Mouse (Mus musculus): ENCODE data around the gene Loxl1.

Loxl1 gene

DNA sequence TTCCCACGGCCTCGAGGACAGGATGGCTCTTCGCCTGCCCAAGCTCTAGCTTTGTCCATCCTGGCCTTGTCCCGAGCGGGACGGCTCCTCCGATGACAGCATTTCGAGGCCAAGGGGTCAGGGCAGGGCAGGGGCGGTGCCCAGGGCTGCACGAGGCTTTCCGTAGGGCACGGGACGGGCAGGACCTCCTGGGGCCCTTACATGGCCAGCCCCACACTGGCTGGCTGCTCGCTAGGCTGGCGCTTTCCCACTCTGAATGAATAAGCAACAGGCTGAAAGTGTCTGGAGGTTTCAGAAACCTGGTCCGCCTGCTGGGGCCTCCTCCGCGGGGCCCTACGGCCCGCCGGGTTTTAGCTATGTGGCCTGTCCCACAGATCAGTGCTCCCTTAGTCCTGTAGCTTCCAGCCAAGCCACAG is at the start of gene Loxl1:
Gene Loxl1 (minus strand): TSS at position 243 of the 416 bp plus-strand sequence.
- no peak for DNase-seq (ENCODE audit: low read depth, low spot score)

DNA sequence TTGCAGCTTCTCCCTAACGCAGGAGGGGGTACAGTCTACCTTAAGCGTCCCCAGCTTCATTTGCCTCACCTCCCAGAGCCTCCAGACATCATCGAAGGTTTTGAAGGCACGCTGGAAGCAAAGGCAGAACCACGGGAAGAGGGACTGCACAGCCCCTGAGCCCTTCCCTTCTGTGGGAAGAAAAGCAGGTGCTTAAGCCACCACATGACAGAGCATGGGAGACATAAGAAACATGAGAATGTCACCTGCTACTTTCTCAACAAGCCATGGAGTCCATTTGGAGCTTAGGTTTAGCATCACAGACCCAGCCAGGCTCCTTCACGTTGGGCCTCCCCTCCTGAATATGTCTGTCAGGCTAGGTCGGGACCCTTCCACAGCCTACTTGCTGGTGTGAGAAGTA is 49.0 kb upstream of the Loxl1 start:
- no peak for DNase-seq (ENCODE audit: low read depth, low spot score)

DNA sequence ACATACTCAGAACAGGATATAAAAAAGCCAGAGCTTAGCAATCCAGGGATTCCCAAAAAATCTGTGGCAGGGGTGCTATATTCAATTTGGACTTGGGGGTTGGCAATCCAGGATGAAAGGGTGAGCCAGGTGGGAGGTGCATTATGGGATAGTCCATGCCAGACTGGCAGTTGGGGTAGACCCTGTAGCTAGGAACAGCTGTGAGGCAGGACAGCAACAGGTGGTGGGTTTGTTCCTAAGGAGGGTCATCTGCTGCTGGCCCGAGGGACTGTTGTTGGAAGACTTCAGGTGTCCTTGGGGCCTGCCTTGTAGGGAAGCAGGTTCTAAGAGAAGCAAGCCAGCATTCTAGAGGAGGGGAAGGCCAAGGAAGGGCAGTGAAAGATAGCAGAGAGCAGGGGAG is 48.4 kb upstream of the Loxl1 start:
- no peak for DNase-seq (ENCODE audit: low read depth, low spot score)

DNA sequence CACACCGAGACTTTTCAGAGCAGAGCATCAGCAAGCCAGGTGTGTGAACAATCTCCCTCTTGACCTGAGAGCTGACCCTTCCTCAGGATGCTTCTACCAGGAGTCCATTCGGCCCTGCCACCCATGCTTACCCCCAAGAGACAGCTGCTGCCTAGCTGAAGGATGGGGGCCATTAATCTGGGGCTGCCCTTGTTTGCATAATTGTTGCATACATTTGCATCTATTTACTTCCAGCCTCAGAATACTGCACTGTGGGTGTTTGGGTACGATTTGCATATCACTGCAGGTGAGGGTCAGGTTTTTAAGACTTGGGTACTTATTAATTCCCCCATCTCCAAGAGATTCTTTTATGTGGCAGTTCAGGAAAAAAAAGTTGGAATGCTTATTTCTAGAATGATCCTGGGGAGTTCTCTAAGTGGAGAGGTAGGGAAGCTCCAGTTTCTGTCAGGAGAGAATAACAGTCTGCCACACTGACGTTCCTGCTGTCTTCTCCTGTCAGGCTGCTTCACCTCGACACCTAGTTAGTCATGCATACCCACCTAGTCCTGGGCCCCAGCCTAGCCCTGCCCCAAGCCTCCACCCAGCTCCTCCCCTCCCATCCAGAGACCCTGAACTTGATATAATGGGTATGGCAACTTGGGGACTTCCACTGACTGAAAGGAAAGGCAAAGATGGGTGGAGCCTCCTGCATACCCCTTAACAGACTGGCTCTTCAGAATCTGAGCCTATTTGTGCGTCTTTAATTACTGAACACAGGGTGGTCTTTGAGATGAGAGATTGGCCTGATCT is 42.5 kb upstream of the Loxl1 start:
- DNase-seq (ENCODE audit: low read depth, low spot score): no peak

DNA sequence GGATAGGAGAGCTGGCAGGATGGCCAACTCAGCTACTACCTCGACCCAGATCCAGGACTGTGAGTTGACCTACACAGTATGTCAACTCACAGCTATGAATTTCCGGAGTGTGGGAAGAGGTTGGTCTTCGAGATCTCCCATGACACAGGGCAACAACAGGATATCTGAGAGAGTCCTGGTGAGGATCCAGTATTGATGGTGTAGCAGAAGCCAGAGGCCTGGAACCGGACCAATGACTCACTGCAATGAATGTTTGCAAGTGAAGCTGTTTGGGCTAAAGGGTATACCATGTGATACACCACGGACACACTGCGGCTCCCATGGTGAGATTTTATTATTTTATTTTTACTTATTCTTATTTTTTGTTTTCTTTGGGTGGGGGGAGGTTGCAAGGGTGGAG is 41.7 kb upstream of the Loxl1 start:
- DNase-seq (ENCODE audit: low read depth, low spot score): no peak

DNA sequence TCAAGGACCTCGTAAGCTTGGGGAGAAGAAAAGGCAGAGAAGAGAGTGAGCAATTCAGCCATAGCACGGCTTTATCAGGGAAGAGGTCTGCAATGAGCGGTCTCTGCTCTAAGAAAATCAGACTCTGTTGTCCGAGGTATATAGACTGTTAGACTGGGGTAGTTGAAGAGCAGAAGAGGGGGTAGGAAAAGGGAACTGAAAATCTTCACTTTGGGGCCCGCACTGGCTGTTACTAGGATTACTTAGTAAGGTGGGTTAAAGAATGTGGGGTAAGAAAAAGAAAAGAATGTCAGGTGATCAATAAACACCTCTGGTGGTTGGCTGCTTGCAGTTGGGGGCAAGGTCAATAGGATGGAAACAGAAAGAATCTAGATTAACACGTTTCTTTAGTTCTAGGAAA is 40.2 kb upstream of the Loxl1 start:
- no peak for DNase-seq (ENCODE audit: low read depth, low spot score)

DNA sequence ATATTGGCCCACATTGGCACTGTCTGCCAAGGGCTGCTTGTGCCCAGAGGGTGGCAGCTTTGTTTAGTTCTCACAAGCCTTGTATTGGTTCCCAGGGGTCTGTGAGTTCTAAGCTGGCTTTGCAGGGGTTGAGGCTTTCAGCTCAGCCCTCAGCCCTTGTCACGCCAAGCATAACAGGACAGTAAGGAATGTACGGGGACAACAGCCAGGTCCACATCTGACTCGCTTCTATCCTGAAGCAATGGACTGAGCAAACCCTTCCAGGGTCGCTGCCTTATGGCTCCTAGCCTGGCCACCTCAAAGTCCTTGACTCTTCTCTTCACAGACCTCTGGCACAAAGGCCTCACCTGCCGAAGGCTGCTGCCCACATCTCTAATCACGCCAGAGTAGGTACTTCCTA is 34.8 kb upstream of the Loxl1 start:
- DNase-seq (ENCODE audit: low read depth, low spot score): no peak

DNA sequence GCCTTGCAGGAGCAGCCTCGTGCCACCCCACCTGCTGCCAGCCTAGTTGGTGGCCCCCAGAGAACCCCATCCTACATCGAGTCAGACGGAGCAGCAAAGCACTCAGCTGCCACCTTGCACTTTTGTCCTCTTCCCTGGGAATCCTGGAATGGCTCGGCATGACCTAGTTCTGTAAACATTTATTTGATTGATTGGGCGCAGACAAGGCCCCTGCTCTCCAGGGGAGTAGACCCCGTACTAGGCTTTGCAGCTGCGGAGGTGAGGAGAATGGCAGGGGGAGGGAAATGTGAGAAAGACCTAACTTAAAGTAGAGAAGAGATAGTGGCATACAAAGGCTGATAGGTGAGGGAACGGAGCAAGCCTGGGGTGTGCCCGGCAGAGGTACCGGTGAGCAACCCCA is 33.5 kb upstream of the Loxl1 start:
- no peak for DNase-seq (ENCODE audit: low read depth, low spot score)

DNA sequence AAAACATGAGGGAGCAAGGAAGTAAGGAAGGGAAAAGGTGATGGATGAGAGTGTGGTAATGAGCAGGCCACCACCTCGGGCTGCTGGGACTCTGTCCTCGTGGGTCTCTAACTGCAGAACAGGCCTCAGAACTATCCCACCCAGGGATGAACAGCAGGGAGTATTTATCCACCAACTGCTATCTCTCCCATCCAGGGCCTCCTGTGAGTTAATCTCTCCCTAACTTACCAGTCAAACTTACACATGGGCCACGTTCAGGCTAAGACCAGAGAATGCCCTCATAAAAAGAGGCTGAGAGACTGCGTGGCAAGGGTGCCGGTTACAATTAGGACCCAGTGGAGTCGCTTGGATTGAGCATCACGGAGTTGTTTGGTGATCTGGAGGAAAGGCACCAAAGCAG is 33.0 kb upstream of the Loxl1 start:
- no peak for DNase-seq (ENCODE audit: low read depth, low spot score)

DNA sequence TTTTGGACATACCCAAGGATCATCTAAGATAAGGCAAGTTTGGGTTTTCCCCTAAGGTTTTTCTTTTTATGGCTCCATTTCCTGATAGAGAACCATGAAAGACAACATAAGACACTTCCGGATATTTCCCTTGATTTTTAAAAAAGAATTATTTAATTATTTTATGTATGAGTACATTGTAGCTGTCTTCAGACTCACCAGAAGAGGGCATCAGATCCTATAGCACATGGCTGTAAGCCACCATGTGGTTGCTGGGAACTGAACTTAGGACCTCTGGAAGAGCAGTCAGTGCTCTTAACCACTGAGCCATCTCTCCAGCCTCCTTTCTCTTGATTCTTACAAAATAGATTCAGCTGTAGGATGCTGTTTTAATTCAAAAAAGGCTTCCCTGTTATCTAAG is 28.8 kb upstream of the Loxl1 start:
- DNase-seq (ENCODE audit: low read depth, low spot score): no peak

DNA sequence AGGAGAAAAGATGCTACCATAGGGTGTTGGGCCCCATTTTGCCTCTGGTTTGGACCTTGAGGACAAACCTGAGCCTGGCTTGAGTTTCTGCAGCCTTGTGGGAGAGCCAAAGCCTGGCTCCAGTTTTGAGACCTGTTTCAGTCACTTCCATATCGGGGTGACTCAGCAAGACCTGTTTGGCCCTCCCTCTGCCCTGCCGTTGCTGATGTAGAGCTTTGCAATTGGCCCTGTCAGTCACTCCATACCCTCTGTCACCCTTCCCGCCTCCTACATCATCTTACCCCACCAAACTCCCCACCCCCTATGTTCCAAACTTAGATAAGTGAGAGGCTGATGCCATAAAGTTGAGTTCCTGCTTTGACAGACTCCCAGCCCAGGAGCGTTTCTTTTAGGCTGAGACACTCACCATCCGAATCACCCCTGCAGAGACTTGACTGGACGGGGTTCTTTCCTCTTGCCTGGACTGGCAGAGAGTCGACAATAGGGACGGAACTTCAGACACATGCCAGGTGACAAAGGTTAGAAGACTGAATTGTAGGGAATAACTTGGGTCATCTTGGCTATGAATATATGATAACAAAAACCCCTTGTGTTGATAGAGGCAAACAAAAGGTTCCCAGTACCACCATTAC is 23.8 kb upstream of the Loxl1 start:
- DNase-seq (ENCODE audit: low read depth, low spot score): no peak

DNA sequence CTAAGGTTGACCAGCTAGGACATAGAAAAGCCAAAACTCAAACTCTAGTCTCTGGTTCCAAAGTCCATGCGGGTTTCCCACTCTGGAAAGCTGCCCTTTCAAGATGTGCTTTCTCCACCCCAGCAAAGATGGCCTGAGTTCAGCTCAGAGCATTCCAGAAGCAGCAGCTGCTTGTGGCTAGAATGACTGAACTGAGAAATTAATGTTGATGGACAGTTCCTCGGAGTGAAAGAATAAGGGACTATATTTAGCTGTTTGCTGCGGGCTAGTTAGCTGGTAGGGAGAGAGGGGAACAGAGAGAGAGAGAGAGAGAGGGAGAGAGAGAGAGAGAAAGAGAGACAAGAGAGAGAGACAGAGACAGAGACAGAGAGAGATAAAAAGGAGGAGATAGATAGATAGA is 18.3 kb upstream of the Loxl1 start:
- no peak for DNase-seq (ENCODE audit: low read depth, low spot score)

DNA sequence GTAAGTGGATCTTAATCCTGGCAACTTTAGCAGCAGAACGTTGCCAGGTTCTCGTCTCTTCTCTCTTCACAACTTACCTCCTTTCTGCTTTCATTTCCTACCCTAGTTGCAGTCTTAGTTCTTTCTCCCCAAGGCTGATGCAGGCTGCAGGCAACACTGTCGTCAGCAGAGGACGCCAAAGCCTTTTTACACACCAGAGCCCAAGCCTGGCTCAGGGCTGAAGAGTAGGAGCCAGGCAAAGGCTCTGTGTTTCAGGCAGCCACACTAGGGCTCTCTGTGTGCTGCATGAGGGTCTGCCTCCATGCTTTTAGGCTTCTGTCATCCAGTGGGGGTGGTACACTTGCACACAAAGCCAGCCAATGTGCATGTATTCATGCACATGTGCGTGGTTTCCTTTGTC is 17.3 kb upstream of the Loxl1 start:
- peak; percentile 53 for DNase-seq (ENCODE audit: low read depth, low spot score)

DNA sequence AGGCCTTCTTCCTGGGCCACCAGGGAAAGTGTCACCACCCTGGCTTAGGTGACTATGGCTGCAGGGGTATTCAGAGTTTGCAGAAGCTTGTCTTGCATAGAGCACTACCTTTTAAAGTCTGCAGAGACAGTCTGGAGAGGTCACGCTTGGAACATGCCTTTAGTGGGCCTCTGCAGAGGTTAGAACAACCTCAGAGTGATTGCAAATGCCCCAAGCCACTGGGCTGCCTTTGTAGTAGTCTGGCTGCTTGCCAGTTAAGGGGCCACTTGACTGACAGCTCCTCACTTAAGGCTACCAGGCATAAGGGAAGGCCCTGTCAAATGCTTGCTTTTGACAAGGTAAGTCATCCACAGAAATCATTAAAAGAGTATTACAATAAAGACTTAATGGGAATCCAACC is 14.4 kb upstream of the Loxl1 start:
- DNase-seq (ENCODE audit: low read depth, low spot score): no peak

DNA sequence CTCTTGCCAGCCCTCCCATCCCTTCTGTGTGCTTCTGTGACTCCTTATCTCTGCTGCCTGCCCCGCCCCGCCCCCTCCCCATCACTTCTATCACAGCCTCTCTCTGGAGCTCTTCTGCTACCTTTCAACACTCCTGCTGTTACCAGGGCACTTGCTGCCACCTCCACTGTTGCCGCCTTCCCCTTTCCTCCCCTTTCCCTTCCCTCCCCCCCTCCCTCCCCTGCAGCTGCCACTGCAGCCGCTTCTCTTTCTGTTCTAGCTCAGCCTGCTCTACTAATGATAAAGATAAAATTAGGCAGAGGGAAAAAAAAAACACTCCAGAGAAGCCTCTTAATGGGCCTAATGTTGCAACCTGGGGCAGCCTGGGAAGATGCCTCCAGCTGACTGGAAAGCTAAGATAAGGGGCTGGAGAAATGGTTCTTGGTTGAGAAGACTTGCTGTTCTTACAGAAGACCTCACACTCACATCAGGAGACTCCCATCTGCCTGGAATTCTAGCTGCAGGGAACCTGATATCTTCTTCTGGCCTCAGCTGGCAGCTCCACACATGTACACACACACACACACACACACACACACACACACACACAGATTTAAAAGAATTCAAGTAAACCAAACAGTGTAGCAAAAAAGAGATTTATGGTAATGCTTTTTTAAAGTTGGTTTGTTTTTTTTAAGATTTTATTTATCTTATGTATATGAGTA is 13.6 kb upstream of the Loxl1 start:
- DNase-seq (ENCODE audit: low read depth, low spot score): peak; percentile 49

DNA sequence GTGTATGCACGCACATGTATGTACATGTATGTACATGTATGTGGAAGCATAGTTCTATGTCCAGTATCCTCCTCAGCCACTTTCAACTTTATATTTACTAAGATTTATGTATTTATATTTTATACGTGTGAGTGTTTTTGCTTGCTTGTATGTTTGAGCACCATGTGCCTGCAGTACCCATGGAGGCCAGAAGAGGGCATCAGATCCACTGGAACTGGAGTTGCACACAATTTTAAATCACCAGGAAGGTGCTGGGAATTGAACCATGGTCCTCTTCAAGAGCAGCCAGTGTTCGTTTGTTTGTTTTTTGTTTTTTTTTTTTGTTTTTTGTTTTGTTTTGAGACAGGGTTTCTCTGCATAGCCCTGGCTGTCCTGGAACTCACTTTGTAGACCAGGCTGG is 8.7 kb upstream of the Loxl1 start:
- no peak for DNase-seq (ENCODE audit: low read depth, low spot score)

DNA sequence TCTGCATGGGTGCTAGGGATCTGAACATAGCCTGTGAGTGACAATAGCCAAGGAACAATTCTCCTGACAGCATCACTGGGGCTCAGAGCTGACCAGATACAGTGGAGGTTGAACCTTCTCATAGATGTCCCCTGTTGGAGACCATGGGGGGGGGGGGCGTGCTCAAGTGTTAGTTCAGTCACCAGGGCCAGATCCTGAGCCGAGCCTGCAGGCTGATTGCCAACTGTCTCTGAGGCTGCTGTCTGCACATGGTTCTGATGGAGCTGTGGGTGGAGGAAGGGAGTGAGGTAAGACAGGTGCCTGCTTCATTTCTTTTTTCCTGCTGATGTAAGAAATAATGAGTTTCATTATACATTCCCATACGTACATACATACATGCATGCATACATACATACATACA is 5.3 kb upstream of the Loxl1 start:
- DNase-seq (ENCODE audit: low read depth, low spot score): no peak

DNA sequence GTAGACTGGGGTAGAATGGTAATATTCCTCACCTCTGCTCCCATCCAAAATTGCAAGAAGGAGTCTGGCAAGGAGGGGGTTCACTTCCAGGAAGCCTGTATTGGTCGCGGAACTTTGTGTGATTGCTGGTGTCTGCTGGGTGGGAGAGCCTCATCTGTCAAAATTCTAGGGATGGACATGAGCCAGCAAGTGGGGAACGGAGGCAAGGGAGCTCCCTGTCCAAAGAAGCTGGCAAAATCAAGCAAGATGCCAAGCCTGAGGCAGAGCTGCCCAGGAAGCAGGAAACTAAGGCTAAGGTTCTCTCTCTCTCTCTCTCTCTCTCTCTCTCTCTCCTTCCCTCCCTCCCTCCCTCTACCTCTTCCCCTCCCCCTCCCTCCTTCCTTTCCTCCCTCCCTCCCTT is 4.4 kb upstream of the Loxl1 start:
- no peak for DNase-seq (ENCODE audit: low read depth, low spot score)

DNA sequence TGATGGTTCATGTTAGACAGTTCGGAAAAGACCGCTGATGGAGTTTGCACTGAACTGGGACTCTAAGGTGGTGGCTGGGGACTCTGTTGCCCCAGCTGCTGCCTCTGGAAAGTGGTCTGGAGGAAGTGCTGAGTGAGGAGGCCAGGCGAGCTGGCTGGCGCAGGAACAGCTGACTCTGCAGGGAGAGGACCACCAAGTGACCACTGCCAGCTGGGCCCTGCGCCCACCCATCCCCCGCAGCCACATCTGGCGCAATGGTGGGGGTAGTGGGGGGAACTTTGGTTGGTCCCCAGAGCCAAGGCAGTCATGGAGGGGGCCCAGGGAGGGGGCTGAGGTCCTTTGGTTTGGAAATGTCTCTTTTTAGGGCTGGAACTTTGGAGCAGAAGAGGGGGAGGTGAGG is 3.8 kb upstream of the Loxl1 start:
- DNase-seq (ENCODE audit: low read depth, low spot score): no peak

DNA sequence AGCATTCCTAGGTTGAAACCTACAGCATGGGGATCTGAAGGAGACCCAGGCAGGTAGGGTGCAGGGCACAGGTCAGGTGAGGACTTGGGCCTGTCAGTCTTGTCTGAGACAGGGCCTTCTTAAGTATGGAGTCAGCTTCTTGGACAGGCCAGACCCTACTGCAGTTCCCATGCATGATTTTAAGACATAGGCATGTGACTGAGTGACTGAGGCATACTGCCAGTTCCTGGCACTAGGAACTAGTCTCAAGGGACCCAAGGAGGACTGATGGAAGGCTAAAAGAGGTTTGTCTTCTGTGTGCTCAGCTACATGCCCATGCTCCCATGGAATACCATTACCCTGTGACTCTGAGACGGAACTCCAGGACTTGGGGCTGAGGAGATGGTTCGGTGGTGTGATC is 2.9 kb upstream of the Loxl1 start:
- DNase-seq (ENCODE audit: low read depth, low spot score): no peak

DNA sequence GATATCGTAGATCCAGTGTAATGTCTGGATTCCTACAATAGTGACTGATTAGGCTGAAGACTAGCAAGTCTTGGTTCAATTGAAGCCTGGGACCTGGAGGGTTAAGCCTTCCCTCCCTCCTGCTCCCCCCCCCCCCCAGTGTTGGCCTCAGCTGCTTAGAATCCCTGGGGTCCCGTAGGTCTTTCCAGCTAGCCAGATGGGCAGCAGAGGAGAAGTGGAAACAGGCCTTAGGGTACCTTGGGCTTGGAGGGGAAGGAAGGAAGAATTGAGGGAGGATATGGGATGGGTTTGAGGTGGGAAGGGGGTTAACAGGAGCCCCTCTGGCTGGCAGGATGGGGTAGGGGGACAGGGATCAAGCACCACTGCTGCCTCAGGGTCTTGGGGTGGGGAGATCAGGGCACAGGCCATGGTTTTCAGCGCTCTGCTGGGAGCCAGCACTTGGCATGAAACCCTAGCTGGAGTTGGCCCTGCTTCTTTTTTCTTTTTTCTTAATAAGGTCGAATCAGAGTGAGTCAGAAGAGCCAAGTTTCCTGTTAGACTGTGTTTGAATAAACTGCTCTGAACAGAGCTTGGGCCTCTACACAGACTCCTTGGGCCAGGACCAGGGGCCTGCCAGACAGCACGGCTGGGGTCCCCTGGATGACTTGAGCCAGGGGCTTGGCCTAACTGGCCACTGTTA is 1.8 kb upstream of the Loxl1 start:
- DNase-seq (ENCODE audit: low read depth, low spot score): no peak

DNA sequence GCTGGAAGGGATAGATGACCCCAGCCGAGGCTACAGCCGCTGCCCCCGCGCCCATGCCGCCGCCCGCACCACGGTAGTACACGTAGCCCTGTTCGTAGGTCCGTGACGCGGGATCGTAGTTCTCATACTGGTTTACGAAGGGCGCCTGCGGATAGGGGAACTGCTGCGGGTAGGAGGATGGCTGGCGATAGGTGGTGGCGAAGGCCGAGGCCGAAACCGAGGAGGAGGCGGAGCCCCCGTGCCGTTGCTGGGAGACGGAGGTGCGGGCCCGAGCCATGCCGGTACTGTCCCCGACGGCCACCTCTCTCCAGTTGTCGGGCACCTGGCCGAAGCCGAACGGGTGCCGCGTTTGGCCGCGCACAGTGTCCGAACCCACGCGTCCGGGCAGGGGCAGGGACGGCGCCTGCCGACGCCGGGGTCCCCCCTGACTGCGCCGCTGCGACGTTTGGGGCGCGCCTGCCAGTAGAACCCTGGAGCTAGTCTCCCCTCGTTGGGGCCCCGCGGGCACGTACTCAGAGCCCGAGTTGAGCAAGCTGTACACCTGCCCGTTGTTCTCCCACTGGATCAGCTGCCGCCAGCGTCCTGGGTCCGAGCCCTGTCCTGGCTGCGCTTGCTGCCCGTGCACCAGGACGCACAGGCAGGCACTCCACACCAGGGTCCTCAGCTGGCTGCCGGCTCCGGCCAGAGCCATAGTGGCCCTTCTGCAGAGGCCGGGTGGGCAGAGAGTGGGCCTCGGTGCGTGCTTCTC is 616 bp downstream of the Loxl1 start:
- no peak for DNase-seq (ENCODE audit: low read depth, low spot score)

Data from telencephalon, adult 2 months (tissue).